Mouse (Mus musculus): ENCODE measurements at regions not wholly inside any gene's neighbourhood (a gene's known extent, or its start where the extent isn't known, plus 50 kb on each side); places are given as distances from the start of the nearest gene placed in this dataset.

GRCm38 (mm10) chr7:121257466-121257865 lies 134.2 kb upstream of the Hs3st2 start:
- DNase-seq (no peak), ATAC-seq (ENCODE audit: low FRiP score, low TSS enrichment) (no peak)
- 82% methylated on average over 2 of the region's 2 CpGs for WGBS
- Histone ChIP-seq H3K27ac (replicated peaks; ENCODE audit: low read depth, low read length) (no peak overlapping the region), H3K27me3 (ENCODE audit: control insufficient read depth, insufficient read depth, low read length) (no peaks in the 10 kb centered on the region), H3K4me1 (ENCODE audit: control insufficient read depth, insufficient read depth, low read length) (peaks cover 4% of the 10 kb centered on the region; the same call in 1 of the 2 replicates), H3K4me3 (replicated peaks; ENCODE audit: low read depth, low read length) (no peak overlapping the region), H3K9me3 (ENCODE audit: control insufficient read depth, low read length) (no peaks in the 10 kb centered on the region), H3K36me3 (ENCODE audit: control insufficient read depth, insufficient read depth, low read length) (no peaks in the 10 kb centered on the region), H3K9ac (replicated peaks; ENCODE audit: low read length) (no peak overlapping the region), H3K4me2 (ENCODE audit: low read length) (no peak overlapping the region)

GRCm38 (mm10) chr7:121258826-121259496 lies 132.7 kb upstream of the Hs3st2 start:
- no peak; the same call in 1 of the 2 replicates for ATAC-seq (ENCODE audit: low FRiP score, low TSS enrichment)

GRCm38 (mm10) chr7:121259497-121260009 lies 132.1 kb upstream of the Hs3st2 start:
- no peak for ATAC-seq (ENCODE audit: low FRiP score, low TSS enrichment)
- Histone ChIP-seq H3K27ac (replicated peaks; ENCODE audit: low read depth, low read length) (0 out of 2 replicates have a peak overlapping the region, but pooled peaks have one; percentile 49), H3K27me3 (ENCODE audit: control insufficient read depth, insufficient read depth, low read length) (no peaks in the 10 kb centered on the region), H3K4me2 (ENCODE audit: low read length) (0 out of 2 replicates have a peak overlapping the region, but pooled peaks have one; percentile 4), H3K36me3 (ENCODE audit: control insufficient read depth, insufficient read depth, low read length) (no peaks in the 10 kb centered on the region), H3K9me3 (ENCODE audit: control insufficient read depth, low read length) (no peaks in the 10 kb centered on the region), H3K4me3 (replicated peaks; ENCODE audit: low read depth, low read length) (no peak overlapping the region), H3K4me1 (ENCODE audit: control insufficient read depth, insufficient read depth, low read length) (peaks cover 4% of the 10 kb centered on the region; the same call in 1 of the 2 replicates), H3K9ac (replicated peaks; ENCODE audit: low read length) (no peak overlapping the region)
- 74% methylated on average over 21 of the region's 21 CpGs for WGBS
- DNase-seq: peak; percentile 57

More at GRCm38 (mm10) chr7:121258826-121259496, 132.7 kb upstream of the Hs3st2 start:
- H3K9ac ChIP-seq (replicated peaks; ENCODE audit: low read length): no peak overlapping the region
- no peaks in the 10 kb centered on the region for H3K27me3 ChIP-seq (ENCODE audit: control insufficient read depth, insufficient read depth, low read length)
- H3K4me3 ChIP-seq (replicated peaks; ENCODE audit: low read depth, low read length): no peak overlapping the region
- no peak overlapping the region for H3K27ac ChIP-seq (replicated peaks; ENCODE audit: low read depth, low read length)
- 42% methylated on average over 12 of the region's 12 CpGs for WGBS
- peak; percentile 82 for DNase-seq
- H3K36me3 ChIP-seq (ENCODE audit: control insufficient read depth, insufficient read depth, low read length): no peaks in the 10 kb centered on the region
- 0 out of 2 replicates have a peak overlapping the region, but pooled peaks have one; percentile 4 for H3K4me2 ChIP-seq (ENCODE audit: low read length)
- H3K4me1 ChIP-seq (ENCODE audit: control insufficient read depth, insufficient read depth, low read length): peaks cover 4% of the 10 kb centered on the region; the same call in 1 of the 2 replicates
- no peaks in the 10 kb centered on the region for H3K9me3 ChIP-seq (ENCODE audit: control insufficient read depth, low read length)

DNA sequence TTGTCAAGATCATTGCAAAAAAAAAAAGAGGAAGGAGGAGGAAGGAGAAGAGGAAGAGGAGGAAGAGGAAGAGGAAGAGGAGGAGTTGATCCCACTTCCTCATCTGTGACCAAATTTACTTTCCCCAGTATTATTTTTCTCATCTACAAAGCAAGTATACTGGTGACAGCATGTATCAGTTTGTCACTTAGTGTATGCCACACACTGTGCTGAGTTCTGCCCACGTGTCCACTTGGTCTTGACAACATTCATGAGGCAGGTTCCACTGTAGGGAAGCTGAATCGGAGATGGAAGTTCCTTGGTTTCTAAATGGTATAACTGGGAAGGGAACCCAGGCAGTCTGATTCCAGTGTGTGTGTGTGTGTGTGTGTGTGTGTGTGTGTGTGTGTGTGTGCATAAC lies 122.3 kb upstream of the Hs3st2 start:
- Histone ChIP-seq H3K27me3 (ENCODE audit: control insufficient read depth, insufficient read depth, low read length) (no peaks in the 10 kb centered on the region), H3K4me1 (ENCODE audit: control insufficient read depth, insufficient read depth, low read length) (no peaks in the 10 kb centered on the region), H3K4me3 (replicated peaks; ENCODE audit: low read depth, low read length) (no peak overlapping the region), H3K4me2 (ENCODE audit: low read length) (no peak overlapping the region), H3K27ac (replicated peaks; ENCODE audit: low read depth, low read length) (no peak overlapping the region), H3K36me3 (ENCODE audit: control insufficient read depth, insufficient read depth, low read length) (no peaks in the 10 kb centered on the region), H3K9ac (replicated peaks; ENCODE audit: low read length) (no peak overlapping the region), H3K9me3 (ENCODE audit: control insufficient read depth, low read length) (no peaks in the 10 kb centered on the region)
- whole genome bisulfite sequencing: 79% methylated on average over 2 of the region's 2 CpGs
- ATAC-seq (ENCODE audit: low FRiP score, low TSS enrichment) (no peak), DNase-seq (no peak)

- Histone ChIP-seq H3K4me3 (replicated peaks; ENCODE audit: low read depth, low read length) (no peak overlapping the region), H3K27me3 (ENCODE audit: control insufficient read depth, insufficient read depth, low read length) (no peaks in the 10 kb centered on the region), H3K9me3 (ENCODE audit: control insufficient read depth, low read length) (no peaks in the 10 kb centered on the region), H3K4me2 (ENCODE audit: low read length) (no peak overlapping the region), H3K4me1 (ENCODE audit: control insufficient read depth, insufficient read depth, low read length) (no peaks in the 10 kb centered on the region), H3K36me3 (ENCODE audit: control insufficient read depth, insufficient read depth, low read length) (no peaks in the 10 kb centered on the region), H3K27ac (replicated peaks; ENCODE audit: low read depth, low read length) (no peak overlapping the region), H3K9ac (replicated peaks; ENCODE audit: low read length) (no peak overlapping the region)
- ATAC-seq (ENCODE audit: low FRiP score, low TSS enrichment): no peak
- WGBS: 61% methylated on average over 1 of the region's 1 CpGs
- no peak for DNase-seq
Measured at GRCm38 (mm10) chr7:121280597-121280996, 111.1 kb upstream of the Hs3st2 start.

DNA sequence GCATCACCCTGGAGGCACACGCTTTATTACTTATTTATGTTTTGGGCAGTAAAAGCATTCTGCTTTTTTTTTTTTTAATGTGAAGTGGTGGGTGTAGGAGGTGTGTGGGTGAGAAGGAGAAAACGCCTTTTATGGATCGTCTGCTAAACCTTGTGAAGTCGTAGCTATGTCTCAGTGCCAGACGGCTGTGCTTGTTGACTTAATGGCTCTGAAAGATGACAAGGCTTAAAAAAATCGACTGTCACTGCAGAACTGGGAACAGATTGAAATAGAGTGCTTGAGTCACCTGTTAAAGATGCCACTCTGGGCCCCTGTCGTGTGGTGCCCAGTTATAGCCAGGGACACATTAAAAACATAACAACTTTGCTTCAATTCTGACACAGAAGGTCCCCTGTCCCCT lies 109.5 kb upstream of the Hs3st2 start:
- no peaks in the 10 kb centered on the region for H3K36me3 ChIP-seq (ENCODE audit: control insufficient read depth, insufficient read depth, low read length)
- no peak overlapping the region for H3K4me2 ChIP-seq (ENCODE audit: low read length)
- no peak overlapping the region for H3K4me3 ChIP-seq (replicated peaks; ENCODE audit: low read depth, low read length)
- no peaks in the 10 kb centered on the region for H3K9me3 ChIP-seq (ENCODE audit: control insufficient read depth, low read length)
- H3K4me1 ChIP-seq (ENCODE audit: control insufficient read depth, insufficient read depth, low read length): no peaks in the 10 kb centered on the region
- ATAC-seq (ENCODE audit: low FRiP score, low TSS enrichment) (no peak), DNase-seq (no peak)
- no peaks in the 10 kb centered on the region for H3K27me3 ChIP-seq (ENCODE audit: control insufficient read depth, insufficient read depth, low read length)
- WGBS: 76% methylated on average over 7 of the region's 7 CpGs
- H3K9ac ChIP-seq (replicated peaks; ENCODE audit: low read length): no peak overlapping the region
- H3K27ac ChIP-seq (replicated peaks; ENCODE audit: low read depth, low read length): no peak overlapping the region

- H3K9me3 ChIP-seq (ENCODE audit: control insufficient read depth, low read length): no peaks in the 10 kb centered on the region
- no peak for ATAC-seq (ENCODE audit: low FRiP score, low TSS enrichment)
- DNase-seq: no peak
- no peak overlapping the region for H3K27ac ChIP-seq (replicated peaks; ENCODE audit: low read depth, low read length)
- H3K4me2 ChIP-seq (ENCODE audit: low read length): no peak overlapping the region
- no peak overlapping the region for H3K4me3 ChIP-seq (replicated peaks; ENCODE audit: low read depth, low read length)
- no peaks in the 10 kb centered on the region for H3K36me3 ChIP-seq (ENCODE audit: control insufficient read depth, insufficient read depth, low read length)
- no peaks in the 10 kb centered on the region for H3K27me3 ChIP-seq (ENCODE audit: control insufficient read depth, insufficient read depth, low read length)
- H3K4me1 ChIP-seq (ENCODE audit: control insufficient read depth, insufficient read depth, low read length): no peaks in the 10 kb centered on the region
- no peak overlapping the region for H3K9ac ChIP-seq (replicated peaks; ENCODE audit: low read length)
- 88% methylated on average over 16 of the region's 16 CpGs for WGBS
Measured at GRCm38 (mm10) chr7:121289737-121290136, 101.9 kb upstream of the Hs3st2 start.

GRCm38 (mm10) chr7:121296151-121296695 lies 95.4 kb upstream of the Hs3st2 start:
- H3K9ac ChIP-seq (replicated peaks; ENCODE audit: low read length): no peak overlapping the region
- no peak overlapping the region for H3K27ac ChIP-seq (replicated peaks; ENCODE audit: low read depth, low read length)
- H3K4me3 ChIP-seq (replicated peaks; ENCODE audit: low read depth, low read length): no peak overlapping the region
- H3K27me3 ChIP-seq (ENCODE audit: control insufficient read depth, insufficient read depth, low read length): no peaks in the 10 kb centered on the region
- WGBS: 87% methylated on average over 3 of the region's 3 CpGs
- H3K36me3 ChIP-seq (ENCODE audit: control insufficient read depth, insufficient read depth, low read length): no peaks in the 10 kb centered on the region
- H3K4me2 ChIP-seq (ENCODE audit: low read length): no peak overlapping the region
- ATAC-seq (ENCODE audit: low FRiP score, low TSS enrichment) (no peak), DNase-seq (no peak)
- no peaks in the 10 kb centered on the region for H3K4me1 ChIP-seq (ENCODE audit: control insufficient read depth, insufficient read depth, low read length)
- H3K9me3 ChIP-seq (ENCODE audit: control insufficient read depth, low read length): no peaks in the 10 kb centered on the region

All from midbrain, embryonic 14.5 days (tissue).